Mouse (Mus musculus): ENCODE measurements around the gene Amph. TPM values are rescaled to one million over a fixed set of nuclear protein-coding genes. Genes with fewer than 3 reads are reported as not detected.
A peak's percentile ranks its signal among the peaks of the same experiment; 100 is the strongest.
"Not testable (repeated sequence)": the region's sequence is repeated elsewhere in the genome, so short reads cannot be mapped to it uniquely, and the experiment has no call there.

The Amph gene
- polyA plus RNA-seq, 1 experiment from 2014 or later = 2.4 TPM

DNA sequence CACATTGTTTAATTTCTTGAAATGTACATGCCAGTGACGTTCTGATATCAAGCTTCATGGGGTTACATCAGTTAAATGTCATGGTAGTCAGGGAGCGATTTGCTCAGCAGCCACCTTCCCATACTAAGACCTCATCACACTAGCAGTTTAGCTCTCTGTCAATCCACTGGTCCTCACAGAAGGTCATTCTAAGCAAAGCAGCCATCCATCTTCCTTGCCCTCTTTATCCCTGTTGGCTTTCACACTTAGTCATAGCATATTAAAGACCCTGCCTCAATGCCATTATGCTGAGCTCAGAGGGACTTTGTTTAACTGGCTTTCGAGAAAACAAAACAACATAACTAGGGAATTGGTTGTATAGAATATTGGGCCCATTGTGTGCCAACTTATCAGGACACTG lies 161.3 kb downstream of the Amph start:
- no peak overlapping the region for H3K9ac ChIP-seq
- H3K9me3 ChIP-seq (replicated peaks) = no peaks in the 10 kb centered on the region
- WGBS = 75% methylated on average over 3 of the region's 3 CpGs
- H3K4me3 ChIP-seq (replicated peaks) = no peak overlapping the region
- H3K36me3 ChIP-seq = no peaks in the 10 kb centered on the region
- no peak for ATAC-seq (ENCODE audit: insufficient number of reproducible peaks, low FRiP score, low TSS enrichment, low read depth)
- no peak overlapping the region for H3K27ac ChIP-seq (replicated peaks)
- H3K4me1 ChIP-seq = no peaks in the 10 kb centered on the region
- no peak overlapping the region for H3K4me2 ChIP-seq (replicated peaks)
- H3K27me3 ChIP-seq = no peaks in the 10 kb centered on the region

DNA sequence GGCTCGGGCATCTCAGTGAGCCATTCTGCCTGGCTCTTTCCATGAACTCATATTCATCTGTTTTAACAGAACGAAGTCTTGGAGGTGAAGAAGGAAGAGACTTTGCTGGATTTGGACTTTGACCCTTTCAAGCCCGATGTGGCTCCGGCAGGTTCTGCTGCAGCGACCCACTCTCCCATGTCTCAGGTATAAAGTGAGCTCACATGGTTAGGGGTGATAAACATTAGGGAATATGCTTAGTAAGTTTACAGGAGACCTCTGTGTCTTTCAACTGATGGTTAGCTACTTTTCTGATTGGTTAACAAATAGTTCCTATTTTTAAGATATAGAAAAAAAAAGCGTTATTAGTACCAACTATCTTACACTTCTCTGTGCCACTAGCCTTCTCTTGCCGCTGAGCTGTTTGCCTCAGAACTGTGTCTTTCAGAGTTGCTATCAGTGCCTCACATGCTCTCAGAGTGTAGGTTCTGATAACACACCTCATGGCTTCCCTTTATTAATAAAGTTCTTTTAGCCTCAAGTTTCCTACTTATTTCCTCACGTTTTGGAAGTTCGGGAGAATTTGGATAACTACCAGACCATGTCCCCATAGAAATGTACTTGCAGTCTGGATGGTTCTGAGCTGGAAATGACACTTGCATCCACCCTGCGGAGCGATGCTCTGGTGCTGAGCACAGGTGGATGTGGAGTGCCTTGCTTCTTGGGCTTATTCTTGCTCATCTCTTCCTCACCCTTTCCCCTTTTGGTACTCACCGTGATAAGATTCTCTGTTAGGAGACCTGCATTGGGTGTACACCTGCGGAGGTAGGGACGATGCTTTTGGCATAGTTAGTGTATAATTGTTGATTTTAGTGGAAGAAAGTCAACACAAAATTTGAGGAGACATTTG lies 165.3 kb downstream of the Amph start:
- no peaks in the 10 kb centered on the region for H3K27me3 ChIP-seq
- H3K36me3 ChIP-seq = no peaks in the 10 kb centered on the region
- no peaks in the 10 kb centered on the region for H3K9me3 ChIP-seq (replicated peaks)
- no peak overlapping the region for H3K4me3 ChIP-seq (replicated peaks)
- H3K27ac ChIP-seq (replicated peaks) = no peak overlapping the region
- no peak for ATAC-seq (ENCODE audit: insufficient number of reproducible peaks, low FRiP score, low TSS enrichment, low read depth)
- no peaks in the 10 kb centered on the region for H3K4me1 ChIP-seq
- no peak overlapping the region for H3K4me2 ChIP-seq (replicated peaks)
- WGBS = 89% methylated on average over 14 of the region's 14 CpGs
- no peak overlapping the region for H3K9ac ChIP-seq

DNA sequence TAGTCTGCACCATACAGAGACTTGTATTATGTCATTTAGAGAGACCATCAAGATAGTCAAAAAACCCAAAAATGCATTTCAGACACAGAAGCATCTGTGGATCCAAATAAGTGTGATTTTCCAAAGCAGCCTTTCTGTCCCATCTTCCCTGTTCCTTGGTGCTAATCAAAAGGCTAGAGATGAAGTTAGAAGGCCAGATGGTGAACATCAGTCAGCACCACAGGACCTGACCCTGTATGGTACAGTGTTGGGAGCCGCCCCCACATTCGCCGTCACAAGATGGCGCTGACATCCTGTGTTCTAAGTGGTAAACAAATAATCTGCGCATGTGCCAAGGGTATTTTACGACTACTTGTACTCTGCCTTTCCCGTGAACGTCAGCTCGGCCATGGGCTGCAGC lies 166.8 kb downstream of the Amph start:
- WGBS = 79% methylated on average over 8 of the region's 9 CpGs

DNA sequence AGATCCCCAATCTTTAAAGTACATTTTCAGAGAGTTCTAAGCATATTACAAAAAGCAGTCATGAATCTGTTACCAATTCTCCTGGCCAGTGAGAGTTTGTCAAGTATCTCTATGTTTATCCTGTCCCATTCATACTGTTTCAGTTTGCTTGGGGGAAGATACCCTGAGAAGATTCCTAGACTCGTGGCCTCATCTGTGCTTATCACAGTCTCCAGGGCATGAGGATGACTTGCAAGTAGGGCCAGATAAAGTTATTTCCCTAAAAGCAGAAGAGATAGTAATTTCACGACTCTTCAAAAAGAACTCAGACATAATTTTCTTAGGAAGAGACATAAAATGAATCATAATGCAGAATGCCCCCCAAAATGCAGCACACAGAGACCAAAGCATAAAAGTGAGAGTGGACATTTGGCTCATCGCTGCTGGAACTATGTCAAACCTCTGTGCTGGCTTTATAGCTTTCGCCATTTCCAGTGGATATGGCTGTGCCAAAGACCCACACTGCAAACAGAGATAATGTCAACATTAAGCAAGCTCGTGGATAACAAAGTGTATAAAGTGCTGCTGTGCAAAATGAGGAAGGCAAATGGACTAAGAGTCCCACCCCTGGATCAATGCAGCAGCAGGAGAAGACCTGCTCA lies 179.0 kb downstream of the Amph start:
- Histone ChIP-seq H3K9me3 (replicated peaks) (no peaks in the 10 kb centered on the region), H3K4me2 (replicated peaks) (no peak overlapping the region), H3K9ac (no peak overlapping the region), H3K4me1 (no peaks in the 10 kb centered on the region), H3K4me3 (replicated peaks) (no peak overlapping the region), H3K36me3 (no peaks in the 10 kb centered on the region), H3K27ac (replicated peaks) (no peak overlapping the region), H3K27me3 (no peaks in the 10 kb centered on the region)
- WGBS = 72% methylated on average over 5 of the region's 5 CpGs
- ATAC-seq (ENCODE audit: insufficient number of reproducible peaks, low FRiP score, low TSS enrichment, low read depth) = no peak

More for the DNA sequence above, 166.8 kb downstream of the Amph start:
- not testable (repeated sequence) for H3K9me3 ChIP-seq (replicated peaks); H3K36me3 ChIP-seq; ATAC-seq (ENCODE audit: insufficient number of reproducible peaks, low FRiP score, low TSS enrichment, low read depth); H3K27me3 ChIP-seq; H3K4me2 ChIP-seq (replicated peaks); H3K27ac ChIP-seq (replicated peaks); H3K9ac ChIP-seq; H3K4me1 ChIP-seq; H3K4me3 ChIP-seq (replicated peaks)

DNA sequence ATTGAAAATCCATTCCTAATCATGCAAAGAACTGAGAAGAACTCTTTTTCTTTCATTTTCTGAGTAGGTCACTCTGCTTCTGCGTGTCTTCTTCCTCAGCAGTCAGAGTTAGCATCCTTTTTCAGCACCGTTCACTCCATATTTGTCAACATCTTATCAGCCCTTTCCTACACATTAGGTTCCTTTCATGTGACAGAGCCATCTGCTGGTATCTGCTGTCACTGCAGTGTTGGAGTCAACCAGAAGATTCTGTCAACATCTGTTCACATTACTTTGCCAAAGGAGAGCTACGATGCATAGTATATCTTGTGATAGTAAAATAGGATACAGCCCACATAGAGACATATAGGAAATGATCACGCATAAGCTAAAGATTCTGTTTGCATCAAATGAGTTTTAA lies 185.8 kb downstream of the Amph start:
- 30% methylated on average over 4 of the region's 4 CpGs for WGBS
- ATAC-seq (ENCODE audit: insufficient number of reproducible peaks, low FRiP score, low TSS enrichment, low read depth) = no peak
- H3K36me3 ChIP-seq = no peaks in the 10 kb centered on the region

DNA sequence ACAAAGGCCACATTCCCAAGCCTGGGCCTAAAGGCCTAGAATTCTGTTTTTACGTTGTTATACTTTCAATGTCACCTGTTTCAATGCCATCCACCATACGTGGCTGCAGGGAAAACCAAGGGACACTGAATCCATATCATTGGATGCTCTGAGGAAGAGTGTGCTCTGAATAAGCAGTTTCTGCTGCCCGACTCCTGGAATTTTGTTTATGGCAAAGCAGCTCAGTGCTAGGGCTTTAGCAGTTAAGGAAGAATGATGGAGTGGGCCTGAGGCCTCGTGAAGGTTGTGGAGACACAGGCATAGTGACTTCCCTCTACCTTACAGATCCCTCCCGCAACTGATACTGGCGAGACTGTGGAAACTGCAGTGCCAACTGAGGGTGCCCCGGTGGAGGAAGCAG lies 189.2 kb downstream of the Amph start:
- no peak for ATAC-seq (ENCODE audit: insufficient number of reproducible peaks, low FRiP score, low TSS enrichment, low read depth)
- H3K27ac ChIP-seq (replicated peaks) = no peak overlapping the region
- no peak overlapping the region for H3K4me2 ChIP-seq (replicated peaks)
- H3K4me3 ChIP-seq (replicated peaks) = no peak overlapping the region
- H3K9me3 ChIP-seq (replicated peaks) = no peaks in the 10 kb centered on the region
- no peaks in the 10 kb centered on the region for H3K36me3 ChIP-seq
- H3K9ac ChIP-seq = no peak overlapping the region
- 75% methylated on average over 7 of the region's 7 CpGs for WGBS
- H3K4me1 ChIP-seq = no peaks in the 10 kb centered on the region
- H3K27me3 ChIP-seq = no peaks in the 10 kb centered on the region

More for the DNA sequence above, 185.8 kb downstream of the Amph start:
- Histone ChIP-seq H3K9me3 (replicated peaks) (no peaks in the 10 kb centered on the region), H3K4me3 (replicated peaks) (no peak overlapping the region), H3K4me1 (no peaks in the 10 kb centered on the region), H3K27me3 (no peaks in the 10 kb centered on the region), H3K4me2 (replicated peaks) (no peak overlapping the region), H3K9ac (no peak overlapping the region), H3K27ac (replicated peaks) (no peak overlapping the region)

DNA sequence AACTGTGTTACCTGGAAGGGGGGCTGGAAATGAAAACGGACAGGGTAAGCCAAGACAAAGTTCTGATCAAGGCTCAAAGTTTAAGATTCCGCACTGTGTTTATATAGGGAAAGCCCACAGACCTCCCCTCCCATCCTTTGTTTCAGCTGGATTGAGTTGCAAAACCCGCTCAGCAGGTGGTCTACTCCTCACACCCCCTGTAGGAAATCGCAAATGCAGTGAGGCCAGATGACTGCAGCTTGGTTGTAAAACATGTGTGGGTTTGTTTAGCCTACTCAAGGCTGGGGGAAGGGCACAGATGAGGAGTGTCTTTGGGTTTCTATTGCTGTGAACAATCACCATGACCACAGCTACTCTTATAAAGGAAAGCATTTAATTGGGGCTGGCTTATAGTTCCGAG lies 189.9 kb downstream of the Amph start:
- H3K27me3 ChIP-seq = no peaks in the 10 kb centered on the region
- no peak overlapping the region for H3K27ac ChIP-seq (replicated peaks)
- H3K4me2 ChIP-seq (replicated peaks) = no peak overlapping the region
- no peaks in the 10 kb centered on the region for H3K4me1 ChIP-seq
- no peaks in the 10 kb centered on the region for H3K9me3 ChIP-seq (replicated peaks)
- peak; percentile 19; the same call in 1 of the 2 replicates for ATAC-seq (ENCODE audit: insufficient number of reproducible peaks, low FRiP score, low TSS enrichment, low read depth)
- no peak overlapping the region for H3K4me3 ChIP-seq (replicated peaks)
- H3K9ac ChIP-seq = no peak overlapping the region
- WGBS = 16% methylated on average over 5 of the region's 5 CpGs
- no peaks in the 10 kb centered on the region for H3K36me3 ChIP-seq

DNA sequence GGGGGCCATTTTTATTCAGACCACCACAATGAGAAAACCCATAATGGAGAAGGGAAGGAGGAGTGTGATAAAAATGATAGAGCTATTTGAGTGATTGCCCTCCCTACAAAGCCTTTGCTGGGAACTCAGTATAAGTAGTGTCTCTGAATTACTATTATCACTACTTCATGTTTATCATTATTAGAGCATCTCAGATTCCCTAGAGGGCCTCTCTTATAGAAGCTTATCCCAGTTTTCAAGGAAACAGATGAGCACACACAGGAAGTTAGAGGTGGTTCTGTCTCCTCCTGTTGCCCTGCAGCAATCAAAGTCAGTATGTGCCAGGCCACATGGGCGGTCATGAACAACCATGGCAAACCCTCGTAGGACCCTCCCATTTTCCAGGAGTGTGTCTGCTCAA lies 190.5 kb downstream of the Amph start:
- H3K4me3 ChIP-seq (replicated peaks) = no peak overlapping the region
- ATAC-seq (ENCODE audit: insufficient number of reproducible peaks, low FRiP score, low TSS enrichment, low read depth) = no peak
- H3K9ac ChIP-seq = no peak overlapping the region
- H3K27me3 ChIP-seq = no peaks in the 10 kb centered on the region
- no peaks in the 10 kb centered on the region for H3K4me1 ChIP-seq
- H3K27ac ChIP-seq (replicated peaks) = no peak overlapping the region
- no peak overlapping the region for H3K4me2 ChIP-seq (replicated peaks)
- H3K9me3 ChIP-seq (replicated peaks) = no peaks in the 10 kb centered on the region
- WGBS = 89% methylated on average over 2 of the region's 2 CpGs
- H3K36me3 ChIP-seq = no peaks in the 10 kb centered on the region

DNA sequence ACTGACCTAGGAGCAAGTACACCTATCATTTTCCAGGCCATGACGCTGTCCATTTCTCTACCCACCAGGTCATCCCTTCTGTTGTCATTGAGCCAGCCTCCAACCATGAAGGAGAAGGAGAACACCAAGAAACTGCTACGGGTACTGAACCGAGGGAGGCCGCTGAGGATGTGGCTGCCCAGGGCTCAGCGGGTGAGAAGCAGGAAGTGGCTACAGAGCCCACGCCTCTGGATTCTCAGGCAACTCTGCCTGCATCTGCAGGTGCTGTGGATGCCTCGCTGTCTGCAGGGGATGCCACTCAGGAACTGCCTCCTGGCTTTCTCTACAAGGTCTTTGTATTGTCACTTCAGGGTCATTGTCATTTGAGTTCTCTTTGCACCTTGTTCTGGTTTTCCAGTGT lies 191.1 kb downstream of the Amph start:
- no peak overlapping the region for H3K9ac ChIP-seq
- H3K36me3 ChIP-seq = no peaks in the 10 kb centered on the region
- ATAC-seq (ENCODE audit: insufficient number of reproducible peaks, low FRiP score, low TSS enrichment, low read depth) = no peak
- H3K4me3 ChIP-seq (replicated peaks) = no peak overlapping the region
- no peak overlapping the region for H3K27ac ChIP-seq (replicated peaks)
- H3K9me3 ChIP-seq (replicated peaks) = no peaks in the 10 kb centered on the region
- no peaks in the 10 kb centered on the region for H3K4me1 ChIP-seq
- WGBS = 91% methylated on average over 7 of the region's 7 CpGs
- H3K4me2 ChIP-seq (replicated peaks) = no peak overlapping the region
- H3K27me3 ChIP-seq = no peaks in the 10 kb centered on the region

DNA sequence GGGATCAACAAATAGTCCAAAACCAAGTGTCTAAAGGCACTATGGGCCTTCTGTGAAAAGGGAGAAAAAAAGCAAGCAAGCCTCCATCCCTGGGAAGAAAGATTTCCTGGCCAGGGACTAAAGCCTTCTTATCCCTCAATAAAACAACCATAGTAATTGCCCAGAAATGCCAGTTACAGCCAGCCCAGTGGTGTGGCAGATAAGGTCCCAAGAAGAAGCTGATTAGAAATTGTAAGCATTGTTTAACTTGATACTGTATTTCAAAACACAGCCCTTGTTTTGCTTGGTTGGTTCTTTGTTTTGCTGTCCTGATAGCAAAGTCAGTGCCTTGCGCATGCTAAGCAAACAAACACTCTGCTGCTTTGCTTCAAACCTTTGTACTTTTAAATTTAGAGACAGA lies 191.8 kb downstream of the Amph start:
- Histone ChIP-seq H3K9me3 (replicated peaks) (no peaks in the 10 kb centered on the region), H3K27ac (replicated peaks) (no peak overlapping the region), H3K4me3 (replicated peaks) (no peak overlapping the region), H3K27me3 (no peaks in the 10 kb centered on the region), H3K4me2 (replicated peaks) (no peak overlapping the region), H3K36me3 (no peaks in the 10 kb centered on the region), H3K9ac (no peak overlapping the region), H3K4me1 (no peaks in the 10 kb centered on the region)
- ATAC-seq (ENCODE audit: insufficient number of reproducible peaks, low FRiP score, low TSS enrichment, low read depth) = no peak
- 89% methylated on average over 1 of the region's 1 CpGs for WGBS

DNA sequence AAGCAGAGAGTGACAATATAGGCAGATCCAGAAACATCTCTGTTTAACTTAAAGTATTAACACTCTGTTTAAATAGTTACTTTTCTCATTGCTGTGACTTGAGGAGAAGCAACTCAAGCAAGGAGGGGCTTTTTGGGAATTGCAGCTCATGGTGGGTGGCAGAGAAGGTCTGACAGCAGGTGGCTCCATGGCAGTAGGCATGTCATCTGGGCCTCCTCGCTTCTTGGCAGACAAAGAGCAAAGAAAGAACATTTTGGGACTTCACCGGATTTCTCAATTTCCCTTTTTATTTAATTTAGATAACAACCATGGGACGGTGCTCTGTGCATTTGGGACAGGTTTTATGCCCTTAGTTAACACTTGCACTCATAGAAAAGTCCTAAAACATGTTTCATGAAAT lies 195.8 kb downstream of the Amph start:
- no peak for ATAC-seq (ENCODE audit: insufficient number of reproducible peaks, low FRiP score, low TSS enrichment, low read depth)
- 80% methylated on average over 3 of the region's 3 CpGs for WGBS
- H3K9me3 ChIP-seq (replicated peaks) = no peaks in the 10 kb centered on the region
- H3K27me3 ChIP-seq = no peaks in the 10 kb centered on the region
- H3K27ac ChIP-seq (replicated peaks) = no peak overlapping the region
- H3K4me3 ChIP-seq (replicated peaks) = no peak overlapping the region
- H3K4me2 ChIP-seq (replicated peaks) = no peak overlapping the region
- no peak overlapping the region for H3K9ac ChIP-seq
- H3K36me3 ChIP-seq = no peaks in the 10 kb centered on the region
- no peaks in the 10 kb centered on the region for H3K4me1 ChIP-seq

DNA sequence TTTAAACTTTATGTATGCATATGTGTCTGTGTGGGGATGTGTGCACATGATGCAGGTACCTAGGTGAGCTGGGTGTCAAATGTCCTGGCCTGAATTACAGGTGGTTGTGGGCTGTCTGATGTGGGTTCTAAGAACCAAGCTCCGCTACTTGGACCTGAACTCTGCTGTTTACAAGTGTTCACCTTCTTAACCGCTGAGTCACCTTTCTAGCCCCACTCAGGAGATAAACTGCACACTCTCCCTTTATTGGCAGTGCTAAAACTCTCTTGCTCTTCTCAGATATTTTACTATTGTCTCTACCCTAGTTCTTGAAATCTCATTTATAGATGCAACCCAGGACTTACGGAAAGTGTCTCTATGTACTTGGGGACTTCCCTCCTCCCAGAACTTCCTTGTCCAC lies 199.5 kb downstream of the Amph start:
- Histone ChIP-seq H3K27me3 (no peaks in the 10 kb centered on the region), H3K9ac (no peak overlapping the region), H3K36me3 (no peaks in the 10 kb centered on the region), H3K9me3 (replicated peaks) (no peaks in the 10 kb centered on the region), H3K4me1 (no peaks in the 10 kb centered on the region), H3K4me3 (replicated peaks) (no peak overlapping the region), H3K4me2 (replicated peaks) (no peak overlapping the region), H3K27ac (replicated peaks) (no peak overlapping the region)
- WGBS = 85% methylated on average over 3 of the region's 3 CpGs
- ATAC-seq (ENCODE audit: insufficient number of reproducible peaks, low FRiP score, low TSS enrichment, low read depth) = no peak
